Mouse (Mus musculus) kidney, embryonic 16.5 days (tissue): Measurements from ENCODE around the gene Rnd3. TPM values are rescaled to one million over a fixed set of nuclear protein-coding genes. Genes with fewer than 3 reads are reported as not detected.

Experiments used
- ATAC-seq: fragments of 200-750 bp; cut with Nextera tagmentation; 2 replicates; pipeline ENCODE4 v1.8.0; 2017; ENCODE audit warnings: moderate TSS enrichment; ENCODE audit not compliant: low FRiP score, low TSS enrichment
- H3K27ac ChIP-seq: fragments of 300-500 bp; sonication (generic); 2 replicates; pipeline ENCODE4 v1.5.1; 2014; ENCODE audit warnings: low read length
- H3K27me3 ChIP-seq: fragments of 300-500 bp; sonication (generic); 2 replicates; pipeline ENCODE4 v1.6.1; 2014; ENCODE audit warnings: low read length, control low read depth, mixed read lengths; ENCODE audit not compliant: insufficient read depth
- H3K36me3 ChIP-seq: fragments of 300-500 bp; sonication (generic); 2 replicates; pipeline ENCODE4 v1.6.1; 2014; ENCODE audit warnings: low read length, control low read depth, mixed read lengths; ENCODE audit not compliant: insufficient read depth
- H3K4me1 ChIP-seq: fragments of 300-500 bp; sonication (generic); 2 replicates; pipeline ENCODE4 v1.6.1; 2014; ENCODE audit warnings: low read length, control low read depth, mixed read lengths; ENCODE audit not compliant: insufficient read depth
- H3K4me2 ChIP-seq: fragments of 300-500 bp; sonication (generic); replicated peaks from 2 replicates; pipeline ENCODE4 v1.6.1; 2014; ENCODE audit warnings: low read depth, low read length
- H3K4me3 ChIP-seq: fragments of 300-500 bp; sonication (generic); 2 replicates; pipeline ENCODE4 v1.5.1; 2014; ENCODE audit warnings: mild to moderate bottlenecking, low read length
- H3K9ac ChIP-seq: fragments of 300-500 bp; sonication (generic); replicated peaks from 2 replicates; pipeline ENCODE4 v1.6.1; 2014; ENCODE audit warnings: low read length
- H3K9me3 ChIP-seq: fragments of 300-500 bp; sonication (generic); 2 replicates; pipeline ENCODE4 v1.6.1; 2016; ENCODE audit warnings: low read length, control low read depth
- WGBS: fragments of 180-500 bp; shearing (Covaris S2); extraction: QIAGEN DNeasy Blood & Tissue Kit; methylation state at CpG from one replicate; pipeline ENCODE4 v1.1.7; 2014; 5-methylcytosine and 5-hydroxymethylcytosine counted together
- polyA plus RNA-seq: library from polyadenylated mRNA; unstranded; fragments of >200 nt; fragmentation: Nextera tagmentation; extraction: Ambion mirVana; gene quantifications from 2 replicates; pipeline ENCODE4 v1.2.1, GENCODE M21; 2015

The Rnd3 gene
- polyA plus RNA-seq, 1 experiment from 2014 or later, result 42.9 TPM

- ATAC-seq, result peak; percentile 42; the same call in 1 of the 2 replicates
- Histone ChIP-seq H3K4me1 (peaks cover 72% of the 10 kb centered on the region), H3K9me3 (no peaks in the 10 kb centered on the region), H3K4me2 (peak overlapping the region; percentile 24), H3K9ac (no peak overlapping the region), H3K36me3 (peaks cover 17% of the 10 kb centered on the region), H3K4me3 (no peak overlapping the region), H3K27ac (peak overlapping the region; percentile 39), H3K27me3 (no peaks in the 10 kb centered on the region)
- 22% methylated on average over 5 of the region's 5 CpGs for WGBS
Measured at GRCm38 (mm10) chr2:51139218-51139911, 9.5 kb downstream of the Rnd3 start.

GRCm38 (mm10) chr2:51137726-51138125, 11.2 kb downstream of the Rnd3 start:
- Histone ChIP-seq H3K27ac (peak overlapping the region; percentile 57; the same call in 1 of the 2 replicates), H3K4me3 (no peak overlapping the region), H3K9me3 (no peaks in the 10 kb centered on the region), H3K4me1 (peaks cover 57% of the 10 kb centered on the region), H3K36me3 (peaks cover 31% of the 10 kb centered on the region), H3K9ac (no peak overlapping the region), H3K4me2 (0 out of 2 replicates have a peak overlapping the region, but pooled peaks have one; percentile 13), H3K27me3 (no peaks in the 10 kb centered on the region)
- 34% methylated on average over 4 of the region's 4 CpGs for WGBS
- ATAC-seq, result 0 out of 2 replicates have a peak, but pooled peaks have one; percentile 50

GRCm38 (mm10) chr2:51132181-51132580, 16.7 kb downstream of the Rnd3 start:
- Histone ChIP-seq H3K36me3 (peaks cover 58% of the 10 kb centered on the region), H3K27me3 (no peaks in the 10 kb centered on the region), H3K9ac (no peak overlapping the region), H3K4me3 (no peak overlapping the region), H3K27ac (no peak overlapping the region), H3K4me2 (no peak overlapping the region), H3K4me1 (peaks cover 4% of the 10 kb centered on the region), H3K9me3 (no peaks in the 10 kb centered on the region)
- ATAC-seq, result no peak
- WGBS, result 94% methylated on average over 20 of the region's 20 CpGs

- Histone ChIP-seq H3K4me1 (no peaks in the 10 kb centered on the region), H3K4me3 (no peak overlapping the region), H3K27ac (no peak overlapping the region), H3K36me3 (peaks cover 32% of the 10 kb centered on the region), H3K9me3 (no peaks in the 10 kb centered on the region; the same call in 1 of the 2 replicates), H3K4me2 (no peak overlapping the region), H3K27me3 (no peaks in the 10 kb centered on the region), H3K9ac (no peak overlapping the region)
- WGBS, result 84% methylated on average over 4 of the region's 4 CpGs
- ATAC-seq, result no peak
Measured at GRCm38 (mm10) chr2:51128090-51128489, 20.8 kb downstream of the Rnd3 start.

GRCm38 (mm10) chr2:51110271-51110670, 38.6 kb downstream of the Rnd3 start:
- Histone ChIP-seq H3K27ac (no peak overlapping the region), H3K9ac (no peak overlapping the region), H3K4me1 (no peaks in the 10 kb centered on the region), H3K4me3 (no peak overlapping the region), H3K36me3 (no peaks in the 10 kb centered on the region), H3K9me3 (no peaks in the 10 kb centered on the region), H3K4me2 (no peak overlapping the region), H3K27me3 (no peaks in the 10 kb centered on the region)
- WGBS, result 56% methylated on average over 2 of the region's 2 CpGs
- no peak for ATAC-seq

- H3K9ac ChIP-seq, result no peak overlapping the region
- no peaks in the 10 kb centered on the region for H3K9me3 ChIP-seq
- no peak overlapping the region for H3K27ac ChIP-seq
- H3K27me3 ChIP-seq, result no peaks in the 10 kb centered on the region
- no peaks in the 10 kb centered on the region for H3K4me1 ChIP-seq
- H3K36me3 ChIP-seq, result no peaks in the 10 kb centered on the region
- no peak overlapping the region for H3K4me3 ChIP-seq
- no peak for ATAC-seq
- no peak overlapping the region for H3K4me2 ChIP-seq
- WGBS, result 70% methylated on average over 5 of the region's 5 CpGs
Measured at GRCm38 (mm10) chr2:51108631-51109030, 40.3 kb downstream of the Rnd3 start.

- no peak overlapping the region for H3K4me2 ChIP-seq
- H3K36me3 ChIP-seq, result no peaks in the 10 kb centered on the region
- ATAC-seq, result peak; percentile 63
- no peak overlapping the region for H3K9ac ChIP-seq
- H3K27me3 ChIP-seq, result no peaks in the 10 kb centered on the region
- no peak overlapping the region; the same call in 1 of the 2 replicates for H3K27ac ChIP-seq
- H3K9me3 ChIP-seq, result no peaks in the 10 kb centered on the region
- WGBS, result 20% methylated on average over 4 of the region's 4 CpGs
- peaks cover 5% of the 10 kb centered on the region; the same call in 1 of the 2 replicates for H3K4me1 ChIP-seq
- no peak overlapping the region for H3K4me3 ChIP-seq
Measured at GRCm38 (mm10) chr2:51101187-51101586, 47.7 kb downstream of the Rnd3 start.

GRCm38 (mm10) chr2:51099987-51100386, 48.9 kb downstream of the Rnd3 start:
- Histone ChIP-seq H3K27me3 (no peaks in the 10 kb centered on the region), H3K27ac (peak overlapping the region; percentile 68; the same call in 1 of the 2 replicates), H3K9me3 (no peaks in the 10 kb centered on the region), H3K36me3 (no peaks in the 10 kb centered on the region), H3K4me3 (no peak overlapping the region), H3K9ac (no peak overlapping the region), H3K4me2 (no peak overlapping the region), H3K4me1 (peaks cover 5% of the 10 kb centered on the region; the same call in 1 of the 2 replicates)
- no peak for ATAC-seq
- WGBS, result 47% methylated on average over 9 of the region's 9 CpGs

GRCm38 (mm10) chr2:51099240-51099639, 49.7 kb downstream of the Rnd3 start:
- Histone ChIP-seq H3K36me3 (no peaks in the 10 kb centered on the region), H3K4me2 (no peak overlapping the region), H3K9ac (no peak overlapping the region), H3K27ac (no peak overlapping the region), H3K4me1 (peaks cover 5% of the 10 kb centered on the region; the same call in 1 of the 2 replicates), H3K4me3 (no peak overlapping the region), H3K27me3 (no peaks in the 10 kb centered on the region), H3K9me3 (no peaks in the 10 kb centered on the region)
- WGBS, result 90% methylated on average over 1 of the region's 1 CpGs
- ATAC-seq, result no peak

- WGBS, result 78% methylated on average over 7 of the region's 7 CpGs
- H3K27me3 ChIP-seq, result no peaks in the 10 kb centered on the region
- H3K4me1 ChIP-seq, result peaks cover 5% of the 10 kb centered on the region; the same call in 1 of the 2 replicates
- H3K27ac ChIP-seq, result no peak overlapping the region
- no peak overlapping the region for H3K4me3 ChIP-seq
- H3K9me3 ChIP-seq, result no peaks in the 10 kb centered on the region
- no peak overlapping the region for H3K4me2 ChIP-seq
- ATAC-seq, result no peak
- H3K36me3 ChIP-seq, result no peaks in the 10 kb centered on the region
- no peak overlapping the region for H3K9ac ChIP-seq
Measured at GRCm38 (mm10) chr2:51090688-51091087, 58.2 kb downstream of the Rnd3 start.
